Mouse (Mus musculus) midbrain, embryonic 16.5 days (tissue): Measurements from ENCODE around the gene Capns1. TPM values are rescaled to one million over a fixed set of nuclear protein-coding genes. Genes with fewer than 3 reads are reported as not detected.

ENCODE experiments used
- ATAC-seq: fragments of 200-750 bp; cut with Nextera tagmentation; 2 replicates; pipeline ENCODE4 v1.8.0; 2017; ENCODE audit warnings: moderate TSS enrichment
- H3K27ac ChIP-seq: fragments of 300-500 bp; sonication (generic); 2 replicates; pipeline ENCODE4 v1.5.1; 2014; ENCODE audit warnings: mild to moderate bottlenecking, low read length, mixed read lengths
- H3K27me3 ChIP-seq: fragments of 300-500 bp; sonication (generic); 2 replicates; pipeline ENCODE4 v1.6.1; 2014; ENCODE audit warnings: low read depth, low read length, mixed read lengths; ENCODE audit not compliant: control insufficient read depth, insufficient read depth
- H3K36me3 ChIP-seq: fragments of 300-500 bp; sonication (generic); 2 replicates; pipeline ENCODE4 v1.6.1; 2014; ENCODE audit warnings: mild to moderate bottlenecking, low read length, moderate library complexity, mixed read lengths; ENCODE audit not compliant: control insufficient read depth, insufficient read depth
- H3K4me1 ChIP-seq: fragments of 300-500 bp; sonication (generic); 2 replicates; pipeline ENCODE4 v1.6.1; 2014; ENCODE audit warnings: mild to moderate bottlenecking, low read length, mixed read lengths; ENCODE audit not compliant: control insufficient read depth, insufficient read depth
- H3K4me2 ChIP-seq: fragments of 300-500 bp; sonication (generic); 2 replicates; pipeline ENCODE4 v1.6.1; 2014; ENCODE audit warnings: mild to moderate bottlenecking, low read length, mixed read lengths
- H3K4me3 ChIP-seq: fragments of 300-500 bp; sonication (generic); 2 replicates; pipeline ENCODE4 v1.5.1; 2014; ENCODE audit warnings: low read depth, mild to moderate bottlenecking, low read length, moderate library complexity, mixed read lengths
- H3K9ac ChIP-seq: fragments of 300-500 bp; sonication (generic); 2 replicates; pipeline ENCODE4 v1.6.1; 2014; ENCODE audit warnings: low read depth, low read length, mixed read lengths
- H3K9me3 ChIP-seq: fragments of 300-500 bp; sonication (generic); replicated peaks from 2 replicates; pipeline ENCODE4 v1.6.1; 2014; ENCODE audit warnings: mild to moderate bottlenecking, low read length, mixed read lengths; ENCODE audit not compliant: control insufficient read depth, poor library complexity, severe bottlenecking
- WGBS: fragments of 180-500 bp; shearing (Covaris S2); extraction: QIAGEN DNeasy Blood & Tissue Kit; methylation state at CpG from one replicate; pipeline ENCODE4 v1.1.7; 2014; 5-methylcytosine and 5-hydroxymethylcytosine counted together
- polyA plus RNA-seq: library from polyadenylated mRNA; unstranded; fragments of >200 nt; fragmentation: Nextera tagmentation; extraction: Ambion mirVana; gene quantifications from 2 replicates; pipeline ENCODE4 v1.2.1, GENCODE M21; 2015

The Capns1 gene
- polyA plus RNA-seq, 1 experiment from 2014 or later = 64.8 TPM

DNA sequence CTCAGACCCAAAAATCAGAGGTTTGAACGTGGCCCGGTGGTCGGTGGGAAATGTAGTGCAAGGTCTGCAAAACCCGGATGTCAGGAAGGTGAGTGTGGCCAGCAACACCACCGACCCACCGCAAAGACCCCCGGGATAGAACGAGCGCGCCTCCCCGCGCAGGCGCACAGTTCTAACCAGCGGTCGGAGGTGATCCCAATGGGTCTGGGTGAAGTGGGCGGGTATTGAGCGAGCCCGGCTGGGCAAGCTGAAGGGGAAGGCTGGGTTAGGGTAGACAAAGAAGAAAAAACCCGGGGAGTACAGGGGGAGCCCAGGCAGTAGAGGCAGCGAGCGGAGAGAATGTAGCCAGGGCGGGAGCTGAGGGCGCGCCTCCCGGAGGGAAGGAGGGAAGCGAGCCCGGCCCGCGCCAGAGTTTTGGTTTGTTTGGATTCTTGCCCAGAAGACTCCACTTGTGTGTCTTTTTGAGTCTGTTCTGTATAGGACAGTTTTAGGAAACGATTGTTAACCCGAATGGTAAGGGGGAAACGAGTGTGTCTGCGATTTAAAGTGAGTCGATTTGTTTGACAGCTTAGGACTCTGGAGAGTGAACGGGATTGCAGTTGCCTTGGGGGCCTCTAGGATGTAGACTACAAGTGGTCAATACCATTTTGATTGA lies 54.9 kb downstream of the Capns1 start:
- Histone ChIP-seq H3K36me3 (peaks cover under 1% of the 10 kb centered on the region), H3K27ac (peak overlapping the region; percentile 84), H3K9ac (peak overlapping the region; percentile 69), H3K27me3 (no peaks in the 10 kb centered on the region), H3K4me2 (peak overlapping the region; percentile 52), H3K4me1 (peaks cover 4% of the 10 kb centered on the region; the same call in 1 of the 2 replicates), H3K4me3 (peak overlapping the region; percentile 58), H3K9me3 (peaks cover 5% of the 10 kb centered on the region; the same call in 1 of the 2 replicates)
- 1% methylated on average over 35 of the region's 35 CpGs for WGBS
- peak; percentile 96 for ATAC-seq

DNA sequence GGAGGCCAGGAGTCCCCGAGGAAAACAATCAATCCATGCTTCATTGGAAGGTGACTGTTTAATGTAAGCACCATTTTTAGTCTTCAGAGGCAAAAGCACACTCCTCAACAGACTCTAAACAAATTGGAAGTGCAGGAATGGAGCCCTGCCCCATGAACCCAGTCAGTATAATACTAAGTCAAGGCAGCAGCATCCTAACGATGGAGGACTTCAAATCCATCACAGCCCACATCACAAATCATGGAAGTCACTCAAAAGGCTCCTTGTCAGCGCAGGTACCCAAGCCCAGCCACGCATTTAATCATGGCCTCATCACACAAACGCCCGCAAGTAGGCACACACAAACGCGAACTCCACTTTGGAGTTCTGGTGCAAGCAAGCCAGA lies 55.4 kb downstream of the Capns1 start:
- peak overlapping the region; percentile 61 for H3K9ac ChIP-seq
- peak; percentile 71 for ATAC-seq
- H3K4me3 ChIP-seq = peak overlapping the region; percentile 58
- H3K36me3 ChIP-seq = peaks cover 4% of the 10 kb centered on the region
- 17% methylated on average over 8 of the region's 8 CpGs for WGBS
- H3K4me1 ChIP-seq = peaks cover 4% of the 10 kb centered on the region; the same call in 1 of the 2 replicates
- peak overlapping the region; percentile 84 for H3K27ac ChIP-seq
- H3K4me2 ChIP-seq = peak overlapping the region; percentile 52
- peaks cover 2% of the 10 kb centered on the region; the same call in 1 of the 2 replicates for H3K9me3 ChIP-seq
- H3K27me3 ChIP-seq = no peaks in the 10 kb centered on the region

Other genes starting within 250 kb of the Capns1 start
- gene Zfp74, start 244.7 kb downstream of the Capns1 start, polyA plus RNA-seq = 24.4 and 26.7 TPM in 2 replicates
- gene Zfp568, start 214.9 kb downstream of the Capns1 start, polyA plus RNA-seq = 3.4 and 4.3 TPM in 2 replicates
- 13.4 and 13.7 TPM in 2 replicates for gene Zfp14, start 147.4 kb downstream of the Capns1 start, polyA plus RNA-seq
- 10.2 and 13.4 TPM in 2 replicates for gene Zfp82, start 125.9 kb downstream of the Capns1 start, polyA plus RNA-seq
- 2.0 and 3.2 TPM in 2 replicates for gene Gm26920, start 108.4 kb downstream of the Capns1 start, polyA plus RNA-seq
- gene Zfp566, start 108.3 kb downstream of the Capns1 start, polyA plus RNA-seq = 18.1 and 18.7 TPM in 2 replicates
- 79.5 and 87.9 TPM in 2 replicates for gene Zfp260, start 104.0 kb downstream of the Capns1 start, polyA plus RNA-seq
- gene Zfp382, start 76.9 kb downstream of the Capns1 start, polyA plus RNA-seq = 24.5 and 26.6 TPM in 2 replicates
- gene Zfp146, start 29.1 kb downstream of the Capns1 start, polyA plus RNA-seq = 10.8 and 13.4 TPM in 2 replicates
- gene Cox7a1, start 14.7 kb downstream of the Capns1 start, polyA plus RNA-seq = 5.9 and 8.5 TPM in 2 replicates
- 158 and 166 TPM in 2 replicates for gene Polr2i, start 33.1 kb upstream of the Capns1 start, polyA plus RNA-seq
- gene Tbcb, start 33.5 kb upstream of the Capns1 start, polyA plus RNA-seq = 436 and 442 TPM in 2 replicates
- not detected in 2 replicates for gene Ovol3, start 36.9 kb upstream of the Capns1 start, polyA plus RNA-seq
- gene Thap8, start 81.3 kb upstream of the Capns1 start, polyA plus RNA-seq = 0.51 and 1.3 TPM in 2 replicates
- gene Wdr62, start 81.6 kb upstream of the Capns1 start, polyA plus RNA-seq = 3.8 and 4.0 TPM in 2 replicates
- gene Clip3, start 92.9 kb upstream of the Capns1 start, polyA plus RNA-seq = 100 and 124 TPM in 2 replicates
- 120 and 127 TPM in 2 replicates for gene Alkbh6, start 109.9 kb upstream of the Capns1 start, polyA plus RNA-seq
- gene Syne4, start 116.0 kb upstream of the Capns1 start, polyA plus RNA-seq = 13.4 and 16.0 TPM in 2 replicates
- not detected in 2 replicates for gene E130208F15Rik, start 122.9 kb upstream of the Capns1 start, polyA plus RNA-seq
- 15.2 and 16.9 TPM in 2 replicates for gene Sdhaf1, start 125.1 kb upstream of the Capns1 start, polyA plus RNA-seq
- gene Lrfn3, start 164.0 kb upstream of the Capns1 start, polyA plus RNA-seq = 15.2 and 15.7 TPM in 2 replicates
- gene Tyrobp, start 214.9 kb upstream of the Capns1 start, polyA plus RNA-seq = 15.3 and 23.5 TPM in 2 replicates
- gene Hcst, start 221.0 kb upstream of the Capns1 start, polyA plus RNA-seq = not detected in 2 replicates
- 2.7 and 2.9 TPM in 2 replicates for gene Nfkbid, start 222.9 kb upstream of the Capns1 start, polyA plus RNA-seq
- gene Aplp1, start 246.7 kb upstream of the Capns1 start, polyA plus RNA-seq = 761 and 788 TPM in 2 replicates